Mouse (Mus musculus): ENCODE measurements around the gene Tex33. TPM values are rescaled to one million over a fixed set of nuclear protein-coding genes. Genes with fewer than 3 reads are reported as not detected.

Tex33 gene
- total and polyA plus RNA-seq, 3 experiments, result 4.3 to 4.7 TPM; not detected in 1

DNA sequence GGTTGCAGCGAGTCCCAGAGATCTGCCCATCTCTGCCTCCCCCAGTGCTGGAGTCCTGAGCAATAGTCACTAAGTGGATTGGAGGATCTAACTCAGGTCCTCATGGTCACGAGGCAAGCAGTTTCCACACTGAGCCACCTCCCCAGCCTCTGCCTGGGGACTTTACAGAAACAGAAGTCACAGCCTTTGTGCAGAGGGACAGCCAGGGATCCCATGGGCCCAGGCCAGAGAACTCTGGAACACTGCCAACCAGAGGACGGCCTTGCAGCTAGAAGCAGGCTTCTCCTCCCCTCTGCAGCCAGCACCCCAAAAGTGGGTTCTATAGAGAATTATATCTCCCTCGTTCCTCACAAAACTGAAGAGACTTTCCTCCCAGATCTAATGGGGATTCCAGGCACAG lies 6.2 kb upstream of the Tex33 start:
- H3K27ac ChIP-seq (ENCODE audit: control insufficient read depth, low read depth, low read length), result no peak overlapping the region
- H3K36me3 ChIP-seq (ENCODE audit: control insufficient read depth in 1 of 2, insufficient read depth in 2 of 2, low read length in 2 of 2), result peaks cover 0 to 13% of the 10 kb centered on the region in 2 experiments; a peak in 2 of 4 replicates
- peaks cover 5 to 27% of the 10 kb centered on the region in 2 experiments; a peak in 3 of 4 replicates for H3K4me1 ChIP-seq (ENCODE audit: control insufficient read depth in 1 of 2, insufficient read depth in 2 of 2, low read length in 2 of 2)
- H3K27me3 ChIP-seq (ENCODE audit: control insufficient read depth in 1 of 2, insufficient read depth in 2 of 2, low read length in 2 of 2), result no peaks in the 10 kb centered on the region
- DNase-seq (ENCODE audit: low read depth, low spot score), result peak; percentile 39
- no peak overlapping the region for H3K4me3 ChIP-seq (ENCODE audit: control insufficient read depth in 1 of 2, insufficient read depth in 1 of 2, low read depth in 2 of 2, low read length in 2 of 2)
- no peak for TF ChIP-seq MYB (IDR thresholded peaks at IDR 0.05; ENCODE audit: low read depth, low read length)
- no peak for TF ChIP-seq CHD1 (IDR thresholded peaks at IDR 0.05; ENCODE audit: low read depth, low read length)
- no peak for TF ChIP-seq MAFK (IDR thresholded peaks at IDR 0.05; ENCODE audit: borderline replicate concordance, low read depth, low read length)
- no peak for TF ChIP-seq NELFE (IDR thresholded peaks at IDR 0.05; ENCODE audit: low read depth, low read length)
- TF ChIP-seq CTCF (IDR thresholded peaks at IDR 0.05 in 2 of 3, conservative IDR thresholded peaks at IDR 0.05 in 1 of 3; ENCODE audit: control insufficient read depth in 1 of 3, insufficient read depth in 1 of 3, low read depth in 2 of 3, low read length in 3 of 3, poor library complexity in 1 of 3, severe bottlenecking in 1 of 3), result no peak
- no peak for TF ChIP-seq ETS1 (IDR thresholded peaks at IDR 0.05; ENCODE audit: low read depth, low read length)
- TF ChIP-seq USF1 (IDR thresholded peaks at IDR 0.05; ENCODE audit: low read depth, low read length), result no peak
- TF ChIP-seq POLR2AphosphoS2 (IDR thresholded peaks at IDR 0.05; ENCODE audit: low read length), result no peak
- no peak for TF ChIP-seq HCFC1 (IDR thresholded peaks at IDR 0.05; ENCODE audit: low read depth, low read length)
- TF ChIP-seq SMC3 (IDR thresholded peaks at IDR 0.05; ENCODE audit: low read depth, low read length), result no peak
- no peak for TF ChIP-seq USF2 (IDR thresholded peaks at IDR 0.05; ENCODE audit: borderline replicate concordance in 1 of 2, insufficient read depth in 1 of 2, low read depth in 1 of 2, low read length in 2 of 2)
- no peak for TF ChIP-seq ZNF384 (IDR thresholded peaks at IDR 0.05; ENCODE audit: low read depth, low read length)
- TF ChIP-seq TBP (IDR thresholded peaks at IDR 0.05; ENCODE audit: low read depth, low read length), result no peak
- no peak for TF ChIP-seq TCF12 (IDR thresholded peaks at IDR 0.05; ENCODE audit: low read depth, low read length)
- peaks cover 7% of the 10 kb centered on the region; the same call in 1 of the 2 replicates for H3K79me2 ChIP-seq (ENCODE audit: control insufficient read depth, insufficient read depth, low read length, poor library complexity)
- H3K9ac ChIP-seq (ENCODE audit: control insufficient read depth, low read depth, low read length, poor library complexity, severe bottlenecking), result no peak overlapping the region
- no peaks in the 10 kb centered on the region for H3K9me3 ChIP-seq (replicated peaks; ENCODE audit: insufficient read depth, low read length)

DNA sequence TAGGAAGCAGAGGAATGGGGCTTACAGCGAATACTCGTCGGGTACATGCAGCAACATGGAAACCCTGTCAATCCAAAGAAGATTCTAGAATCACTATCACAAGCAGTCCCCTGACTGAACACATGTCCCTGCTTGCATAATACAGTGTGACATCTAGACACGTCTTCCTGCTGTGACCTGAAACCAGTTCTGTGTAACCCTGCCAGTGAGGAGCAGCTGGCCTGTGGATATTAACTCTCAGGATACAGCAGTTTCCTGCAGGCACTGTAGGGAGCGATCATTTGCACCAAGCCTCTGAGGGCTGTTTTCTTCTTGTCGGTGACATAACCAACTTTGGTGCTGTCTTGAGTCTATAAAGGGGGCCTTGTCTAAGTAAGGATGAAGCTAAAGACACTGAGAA lies 5.6 kb upstream of the Tex33 start:
- Histone ChIP-seq H3K9me3 (replicated peaks; ENCODE audit: insufficient read depth, low read length) (no peaks in the 10 kb centered on the region), H3K4me1 (ENCODE audit: control insufficient read depth in 1 of 2, insufficient read depth in 2 of 2, low read length in 2 of 2) (peaks cover 5 to 27% of the 10 kb centered on the region in 2 experiments; a peak in 3 of 4 replicates), H3K9ac (ENCODE audit: control insufficient read depth, low read depth, low read length, poor library complexity, severe bottlenecking) (no peak overlapping the region), H3K27ac (ENCODE audit: control insufficient read depth, low read depth, low read length) (no peak overlapping the region), H3K27me3 (ENCODE audit: control insufficient read depth in 1 of 2, insufficient read depth in 2 of 2, low read length in 2 of 2) (no peaks in the 10 kb centered on the region), H3K79me2 (ENCODE audit: control insufficient read depth, insufficient read depth, low read length, poor library complexity) (peaks cover 4% of the 10 kb centered on the region; the same call in 1 of the 2 replicates), H3K4me3 (ENCODE audit: control insufficient read depth in 1 of 2, insufficient read depth in 1 of 2, low read depth in 2 of 2, low read length in 2 of 2) (no peak overlapping the region), H3K36me3 (ENCODE audit: control insufficient read depth in 1 of 2, insufficient read depth in 2 of 2, low read length in 2 of 2) (peaks cover 0 to 13% of the 10 kb centered on the region in 2 experiments; a peak in 2 of 4 replicates)
- no peak for DNase-seq (ENCODE audit: low read depth, low spot score)
- no peak for TF ChIP-seq MAZ (IDR thresholded peaks at IDR 0.05; ENCODE audit: low read depth, low read length)
- TF ChIP-seq BHLHE40 (IDR thresholded peaks at IDR 0.05; ENCODE audit: borderline replicate concordance, low read depth, low read length), result no peak
- TF ChIP-seq CHD2 (IDR thresholded peaks at IDR 0.05; ENCODE audit: low read length), result no peak
- no peak for TF ChIP-seq USF1 (IDR thresholded peaks at IDR 0.05; ENCODE audit: low read depth, low read length)
- no peak for TF ChIP-seq RCOR1 (IDR thresholded peaks at IDR 0.05; ENCODE audit: low read depth, low read length)
- TF ChIP-seq GABPA (IDR thresholded peaks at IDR 0.05; ENCODE audit: low read depth, low read length), result no peak
- no peak for TF ChIP-seq KAT2A (conservative IDR thresholded peaks at IDR 0.05; ENCODE audit: low read depth, low read length)
- TF ChIP-seq MEF2A (IDR thresholded peaks at IDR 0.05; ENCODE audit: extremely low read depth, insufficient replicate concordance, low read depth, low read length, poor library complexity, severe bottlenecking), result no peak
- no peak for TF ChIP-seq MAX (IDR thresholded peaks at IDR 0.05; ENCODE audit: low read length)
- TF ChIP-seq JUND (IDR thresholded peaks at IDR 0.05; ENCODE audit: low read depth, low read length), result no peak
- no peak for TF ChIP-seq TAL1 (IDR thresholded peaks at IDR 0.05; ENCODE audit: low read length)
- TF ChIP-seq TBP (IDR thresholded peaks at IDR 0.05; ENCODE audit: low read depth, low read length), result no peak

Data from MEL (cell line).